Mouse (Mus musculus): ENCODE data around the gene Ppm1n. TPM values are rescaled to one million over a fixed set of nuclear protein-coding genes. Genes with fewer than 3 reads are reported as not detected.

Ppm1n gene
- 0.18 TPM in 1 of 2 replicates, not detected in the other for polyA plus RNA-seq (2014; fragmentation: Nextera tagmentation; extraction: Ambion mirVana)

DNA sequence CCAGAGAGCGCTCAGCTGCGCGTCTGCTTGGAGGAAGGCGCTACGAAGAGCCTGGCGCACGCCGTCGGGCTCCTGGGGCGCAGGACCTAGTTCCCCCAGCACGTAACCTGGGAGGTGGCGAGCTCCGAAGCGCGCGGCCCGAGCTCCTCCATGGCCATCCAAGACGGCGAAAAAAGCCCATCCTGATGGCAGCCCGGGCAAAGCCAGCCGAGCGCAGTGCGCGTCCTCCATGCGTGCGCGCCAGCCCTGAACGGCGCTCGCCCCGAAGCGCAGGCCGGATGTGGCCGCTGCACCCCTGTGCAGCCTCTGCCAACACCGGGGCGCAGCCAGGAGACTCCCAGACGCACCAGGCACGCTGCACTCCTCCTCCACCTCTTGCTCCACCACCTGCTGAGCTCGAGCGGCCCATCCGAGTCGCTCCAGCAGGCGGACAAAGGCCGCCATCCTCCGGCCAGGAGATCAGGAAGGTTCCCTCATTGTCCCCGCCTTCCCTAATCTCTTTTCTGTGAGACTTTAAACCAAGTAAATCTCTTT, at the start of gene Ppm1n:
Ppm1n (minus strand) TSS at position 484 of the 534 bp plus-strand sequence.
- no peak for ATAC-seq (ENCODE audit: low FRiP score)
- Histone ChIP-seq H3K27me3 (ENCODE audit: control insufficient read depth, insufficient read depth, low read length) (peaks cover 40% of the 10 kb centered on the region), H3K9ac (ENCODE audit: low read depth, low read length) (no peak within 1 kb of the TSS), H3K27ac (ENCODE audit: low read depth, low read length) (no peak within 1 kb of the TSS; the same call in 1 of the 2 replicates), H3K36me3 (ENCODE audit: control insufficient read depth, insufficient read depth, low read length) (no peaks in the 10 kb centered on the region), H3K4me2 (replicated peaks; ENCODE audit: low read depth, low read length) (peak within 1 kb of the TSS; percentile 39), H3K9me3 (ENCODE audit: control insufficient read depth, low read length) (no peaks in the 10 kb centered on the region), H3K4me1 (replicated peaks; ENCODE audit: control insufficient read depth, insufficient read depth, low read length) (no peaks in the 10 kb centered on the region; the same call in none of the 2 replicates), H3K4me3 (ENCODE audit: low read depth, low read length) (peak within 1 kb of the TSS; percentile 22)
- DNase-seq (ENCODE audit: low spot score) = peak; percentile 50
- WGBS = under 1% methylated on average over 46 of the region's 46 CpGs

- DNase-seq (ENCODE audit: low spot score) (no peak), ATAC-seq (ENCODE audit: low FRiP score) (no peak)
- Histone ChIP-seq H3K9me3 (ENCODE audit: control insufficient read depth, low read length) (no peaks in the 10 kb centered on the region), H3K36me3 (ENCODE audit: control insufficient read depth, insufficient read depth, low read length) (no peaks in the 10 kb centered on the region), H3K4me3 (ENCODE audit: low read depth, low read length) (no peak overlapping the region), H3K4me1 (replicated peaks; ENCODE audit: control insufficient read depth, insufficient read depth, low read length) (0 out of 2 replicates have a peak, but pooled peaks cover 7% of the 10 kb centered on the region), H3K9ac (ENCODE audit: low read depth, low read length) (no peak overlapping the region), H3K4me2 (replicated peaks; ENCODE audit: low read depth, low read length) (no peak overlapping the region), H3K27ac (ENCODE audit: low read depth, low read length) (no peak overlapping the region), H3K27me3 (ENCODE audit: control insufficient read depth, insufficient read depth, low read length) (no peaks in the 10 kb centered on the region)
Measured at GRCm38 (mm10) chr7:19328425-19328824, 48.6 kb upstream of the Ppm1n start.

DNA sequence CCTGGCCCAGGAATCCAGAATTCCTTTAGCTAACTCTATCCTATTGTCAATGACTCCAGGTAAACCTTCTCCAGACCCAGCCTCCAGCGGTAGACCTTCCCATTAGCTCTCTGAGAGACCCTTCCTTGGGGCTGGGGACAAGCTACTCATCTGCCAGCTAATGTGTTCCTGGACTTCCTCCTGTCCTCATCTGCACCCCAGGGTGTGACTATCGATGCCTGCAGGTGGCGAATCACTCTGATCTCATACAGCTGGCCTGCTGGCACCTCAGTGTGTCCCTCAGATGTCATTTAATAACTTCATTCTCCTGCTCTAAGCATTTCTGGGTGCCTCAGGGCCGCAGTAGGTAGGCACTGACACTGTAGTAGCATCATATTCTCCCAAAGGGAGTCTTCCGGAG, 47.9 kb upstream of the Ppm1n start:
- no peak overlapping the region for H3K4me3 ChIP-seq (ENCODE audit: low read depth, low read length)
- H3K27ac ChIP-seq (ENCODE audit: low read depth, low read length) = no peak overlapping the region
- no peaks in the 10 kb centered on the region for H3K36me3 ChIP-seq (ENCODE audit: control insufficient read depth, insufficient read depth, low read length)

DNA sequence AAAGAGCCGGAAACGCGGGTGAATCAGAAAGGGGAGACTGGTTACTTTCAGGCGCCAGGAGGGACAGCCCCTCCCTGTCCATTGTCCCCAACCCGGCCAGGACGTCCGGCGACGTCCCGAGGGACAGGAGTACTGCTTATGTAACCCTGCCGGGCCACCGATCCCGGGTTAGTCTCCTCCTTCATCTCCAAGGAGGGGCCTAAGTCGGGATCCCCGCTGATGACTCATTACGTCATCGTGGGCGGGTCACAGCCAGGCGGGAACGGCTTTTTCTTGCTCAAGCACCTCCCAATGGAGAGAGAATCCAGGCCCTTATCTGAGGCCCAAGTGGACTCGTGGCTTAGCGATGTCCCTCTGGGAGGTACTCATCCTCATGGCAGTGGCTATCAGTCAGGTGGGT, 47.3 kb upstream of the Ppm1n start:
- peak overlapping the region; percentile 27 for H3K4me3 ChIP-seq (ENCODE audit: low read depth, low read length)
- H3K27me3 ChIP-seq (ENCODE audit: control insufficient read depth, insufficient read depth, low read length) = no peaks in the 10 kb centered on the region
- DNase-seq (ENCODE audit: low spot score) = peak; percentile 87
- peak; percentile 67 for ATAC-seq (ENCODE audit: low FRiP score)
- 0 out of 2 replicates have a peak, but pooled peaks cover 7% of the 10 kb centered on the region for H3K4me1 ChIP-seq (replicated peaks; ENCODE audit: control insufficient read depth, insufficient read depth, low read length)
- no peaks in the 10 kb centered on the region for H3K9me3 ChIP-seq (ENCODE audit: control insufficient read depth, low read length)
- H3K36me3 ChIP-seq (ENCODE audit: control insufficient read depth, insufficient read depth, low read length) = no peaks in the 10 kb centered on the region
- H3K27ac ChIP-seq (ENCODE audit: low read depth, low read length) = no peak overlapping the region
- under 1% methylated on average over 22 of the region's 22 CpGs for WGBS
- peak overlapping the region; percentile 49 for H3K4me2 ChIP-seq (replicated peaks; ENCODE audit: low read depth, low read length)
- 0 out of 2 replicates have a peak overlapping the region, but pooled peaks have one; percentile 7 for H3K9ac ChIP-seq (ENCODE audit: low read depth, low read length)

More for the DNA sequence above, 47.9 kb upstream of the Ppm1n start:
- ATAC-seq (ENCODE audit: low FRiP score) = no peak; the same call in 1 of the 2 replicates
- no peak for DNase-seq (ENCODE audit: low spot score)
- 80% methylated on average over 5 of the region's 5 CpGs for WGBS
- H3K27me3 ChIP-seq (ENCODE audit: control insufficient read depth, insufficient read depth, low read length) = no peaks in the 10 kb centered on the region
- H3K4me2 ChIP-seq (replicated peaks; ENCODE audit: low read depth, low read length) = no peak overlapping the region
- no peak overlapping the region for H3K9ac ChIP-seq (ENCODE audit: low read depth, low read length)
- 0 out of 2 replicates have a peak, but pooled peaks cover 7% of the 10 kb centered on the region for H3K4me1 ChIP-seq (replicated peaks; ENCODE audit: control insufficient read depth, insufficient read depth, low read length)
- H3K9me3 ChIP-seq (ENCODE audit: control insufficient read depth, low read length) = no peaks in the 10 kb centered on the region

GRCm38 (mm10) chr7:19326359-19326758, 46.5 kb upstream of the Ppm1n start:
- H3K27me3 ChIP-seq (ENCODE audit: control insufficient read depth, insufficient read depth, low read length) = no peaks in the 10 kb centered on the region
- no peaks in the 10 kb centered on the region for H3K9me3 ChIP-seq (ENCODE audit: control insufficient read depth, low read length)
- 1% methylated on average over 19 of the region's 20 CpGs for WGBS
- H3K4me3 ChIP-seq (ENCODE audit: low read depth, low read length) = peak overlapping the region; percentile 27
- H3K4me1 ChIP-seq (replicated peaks; ENCODE audit: control insufficient read depth, insufficient read depth, low read length) = 0 out of 2 replicates have a peak, but pooled peaks cover 7% of the 10 kb centered on the region
- 0 out of 2 replicates have a peak overlapping the region, but pooled peaks have one; percentile 3 for H3K9ac ChIP-seq (ENCODE audit: low read depth, low read length)
- H3K36me3 ChIP-seq (ENCODE audit: control insufficient read depth, insufficient read depth, low read length) = no peaks in the 10 kb centered on the region
- no peak overlapping the region; the same call in 1 of the 2 replicates for H3K27ac ChIP-seq (ENCODE audit: low read depth, low read length)
- ATAC-seq (ENCODE audit: low FRiP score) (peak; percentile 71), DNase-seq (ENCODE audit: low spot score) (peak; percentile 93)
- peak overlapping the region; percentile 49 for H3K4me2 ChIP-seq (replicated peaks; ENCODE audit: low read depth, low read length)

GRCm38 (mm10) chr7:19325262-19326199, 45.7 kb upstream of the Ppm1n start:
- no peak for DNase-seq (ENCODE audit: low spot score)
- Histone ChIP-seq H3K36me3 (ENCODE audit: control insufficient read depth, insufficient read depth, low read length) (no peaks in the 10 kb centered on the region), H3K4me3 (ENCODE audit: low read depth, low read length) (no peak overlapping the region), H3K27me3 (ENCODE audit: control insufficient read depth, insufficient read depth, low read length) (no peaks in the 10 kb centered on the region), H3K27ac (ENCODE audit: low read depth, low read length) (no peak overlapping the region), H3K9ac (ENCODE audit: low read depth, low read length) (no peak overlapping the region), H3K4me2 (replicated peaks; ENCODE audit: low read depth, low read length) (no peak overlapping the region), H3K9me3 (ENCODE audit: control insufficient read depth, low read length) (no peaks in the 10 kb centered on the region), H3K4me1 (replicated peaks; ENCODE audit: control insufficient read depth, insufficient read depth, low read length) (0 out of 2 replicates have a peak, but pooled peaks cover 7% of the 10 kb centered on the region)
- ATAC-seq (ENCODE audit: low FRiP score) = no peak
- WGBS = 77% methylated on average over 21 of the region's 21 CpGs

GRCm38 (mm10) chr7:19324221-19324620, 44.4 kb upstream of the Ppm1n start:
- H3K27me3 ChIP-seq (ENCODE audit: control insufficient read depth, insufficient read depth, low read length) = 0 out of 2 replicates have a peak, but pooled peaks cover 1% of the 10 kb centered on the region
- H3K4me1 ChIP-seq (replicated peaks; ENCODE audit: control insufficient read depth, insufficient read depth, low read length) = 0 out of 2 replicates have a peak, but pooled peaks cover 10% of the 10 kb centered on the region
- ATAC-seq (ENCODE audit: low FRiP score) (no peak), DNase-seq (ENCODE audit: low spot score) (no peak)
- no peak overlapping the region for H3K9ac ChIP-seq (ENCODE audit: low read depth, low read length)
- no peak overlapping the region for H3K4me2 ChIP-seq (replicated peaks; ENCODE audit: low read depth, low read length)
- no peaks in the 10 kb centered on the region for H3K36me3 ChIP-seq (ENCODE audit: control insufficient read depth, insufficient read depth, low read length)
- 85% methylated on average over 11 of the region's 11 CpGs for WGBS
- no peaks in the 10 kb centered on the region for H3K9me3 ChIP-seq (ENCODE audit: control insufficient read depth, low read length)
- no peak overlapping the region for H3K27ac ChIP-seq (ENCODE audit: low read depth, low read length)
- no peak overlapping the region for H3K4me3 ChIP-seq (ENCODE audit: low read depth, low read length)

DNA sequence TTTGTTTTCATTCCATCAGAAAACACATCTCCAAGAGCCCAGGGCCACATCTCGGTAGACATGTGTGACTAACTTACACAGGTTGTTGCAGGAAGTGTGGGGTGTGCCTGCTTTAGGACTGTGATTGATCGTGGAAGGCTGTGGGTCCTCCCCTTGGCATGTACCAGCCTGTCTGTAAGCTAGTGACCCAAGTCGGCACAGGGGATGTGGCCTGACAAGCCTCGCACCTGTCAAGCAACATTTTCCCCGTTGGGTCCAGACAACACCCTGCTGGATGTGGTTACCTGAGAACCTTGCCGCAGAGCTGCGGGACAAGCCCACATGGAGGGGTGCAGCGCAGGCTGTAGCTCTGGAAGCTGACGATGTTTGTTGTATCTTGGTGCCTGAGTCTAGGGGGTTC, 42.6 kb upstream of the Ppm1n start:
- H3K9ac ChIP-seq (ENCODE audit: low read depth, low read length) = no peak overlapping the region
- H3K4me1 ChIP-seq (replicated peaks; ENCODE audit: control insufficient read depth, insufficient read depth, low read length) = 0 out of 2 replicates have a peak, but pooled peaks cover 10% of the 10 kb centered on the region
- ATAC-seq (ENCODE audit: low FRiP score) (no peak), DNase-seq (ENCODE audit: low spot score) (no peak)
- H3K9me3 ChIP-seq (ENCODE audit: control insufficient read depth, low read length) = no peaks in the 10 kb centered on the region
- H3K27ac ChIP-seq (ENCODE audit: low read depth, low read length) = no peak overlapping the region
- no peak overlapping the region for H3K4me2 ChIP-seq (replicated peaks; ENCODE audit: low read depth, low read length)
- no peaks in the 10 kb centered on the region for H3K36me3 ChIP-seq (ENCODE audit: control insufficient read depth, insufficient read depth, low read length)
- no peak overlapping the region for H3K4me3 ChIP-seq (ENCODE audit: low read depth, low read length)
- 0 out of 2 replicates have a peak, but pooled peaks cover 2% of the 10 kb centered on the region for H3K27me3 ChIP-seq (ENCODE audit: control insufficient read depth, insufficient read depth, low read length)
- 54% methylated on average over 9 of the region's 9 CpGs for WGBS
